Mouse (Mus musculus): ENCODE measurements at regions not wholly inside any gene's neighbourhood (a gene's known extent, or its start where the extent isn't known, plus 50 kb on each side); places are given as distances from the start of the nearest gene placed in this dataset.

DNA sequence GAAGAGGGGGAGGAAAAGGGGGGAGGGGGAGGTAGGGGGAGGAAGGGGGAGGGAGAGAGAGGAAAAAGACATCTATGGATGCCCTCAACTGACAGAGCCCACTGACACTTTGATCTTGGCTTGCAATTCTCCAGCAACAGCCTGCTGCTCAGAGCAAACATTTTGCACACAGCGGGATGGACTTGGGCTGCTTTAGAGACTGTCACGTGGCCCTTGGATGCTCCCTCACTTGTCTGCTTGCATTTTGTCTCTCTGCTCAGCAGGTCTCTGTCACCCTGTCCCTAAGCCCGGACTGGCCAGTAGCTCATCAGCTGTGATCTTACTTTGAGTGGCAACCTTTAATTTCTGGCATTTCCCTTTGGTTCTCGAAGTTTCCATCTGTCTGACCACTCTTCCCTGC, 421.4 kb upstream of the Fam19a5 start:
- Histone ChIP-seq H3K27ac (ENCODE audit: low read length) (no peak overlapping the region), H3K36me3 (ENCODE audit: control insufficient read depth, insufficient read depth) (no peaks in the 10 kb centered on the region), H3K9me3 (ENCODE audit: control insufficient read depth, low read length) (no peaks in the 10 kb centered on the region), H3K4me3 (replicated peaks; ENCODE audit: low read length) (no peak overlapping the region), H3K9ac (replicated peaks; ENCODE audit: low read depth, low read length) (no peak overlapping the region), H3K4me1 (replicated peaks; ENCODE audit: control insufficient read depth, insufficient read depth, low read length) (no peaks in the 10 kb centered on the region), H3K27me3 (replicated peaks; ENCODE audit: control insufficient read depth, insufficient read depth, low read length) (no peaks in the 10 kb centered on the region), H3K4me2 (ENCODE audit: low read length) (no peak overlapping the region)
- WGBS, result 38% methylated on average over 4 of the region's 4 CpGs
- ATAC-seq, result no peak

GRCm38 (mm10) chr15:87125427-87126148, 418.5 kb upstream of the Fam19a5 start:
- no peaks in the 10 kb centered on the region for H3K9me3 ChIP-seq (ENCODE audit: control insufficient read depth, low read length)
- no peaks in the 10 kb centered on the region for H3K36me3 ChIP-seq (ENCODE audit: control insufficient read depth, insufficient read depth)
- H3K9ac ChIP-seq (replicated peaks; ENCODE audit: low read depth, low read length), result no peak overlapping the region
- no peak for ATAC-seq
- H3K27me3 ChIP-seq (replicated peaks; ENCODE audit: control insufficient read depth, insufficient read depth, low read length), result no peaks in the 10 kb centered on the region
- H3K27ac ChIP-seq (ENCODE audit: low read length), result no peak overlapping the region
- H3K4me3 ChIP-seq (replicated peaks; ENCODE audit: low read length), result no peak overlapping the region
- H3K4me1 ChIP-seq (replicated peaks; ENCODE audit: control insufficient read depth, insufficient read depth, low read length), result no peaks in the 10 kb centered on the region
- WGBS, result 51% methylated on average over 6 of the region's 6 CpGs
- H3K4me2 ChIP-seq (ENCODE audit: low read length), result no peak overlapping the region

DNA sequence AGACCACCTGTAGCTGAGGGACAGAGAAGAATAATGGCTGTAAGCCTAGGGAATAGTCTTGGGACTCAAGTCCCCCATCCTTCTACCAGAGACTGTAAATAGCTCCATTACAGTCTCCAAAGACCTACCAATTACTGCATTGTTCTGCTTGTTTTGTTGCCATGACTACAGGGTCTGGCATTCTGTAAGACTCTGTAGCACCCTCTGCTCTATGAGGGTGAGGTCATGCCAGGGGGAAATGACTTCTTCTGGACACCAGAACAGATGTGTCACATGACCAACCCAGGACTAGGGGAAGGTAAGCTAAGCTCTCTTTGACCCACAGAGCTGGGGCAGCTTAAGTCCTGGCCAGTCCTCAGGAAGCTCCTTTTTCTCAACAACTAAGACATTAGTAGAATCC, 405.2 kb upstream of the Fam19a5 start:
- no peaks in the 10 kb centered on the region for H3K27me3 ChIP-seq (replicated peaks; ENCODE audit: control insufficient read depth, insufficient read depth, low read length)
- H3K4me2 ChIP-seq (ENCODE audit: low read length), result no peak overlapping the region
- H3K4me1 ChIP-seq (replicated peaks; ENCODE audit: control insufficient read depth, insufficient read depth, low read length), result no peaks in the 10 kb centered on the region
- no peak overlapping the region for H3K9ac ChIP-seq (replicated peaks; ENCODE audit: low read depth, low read length)
- no peak for ATAC-seq
- H3K9me3 ChIP-seq (ENCODE audit: control insufficient read depth, low read length), result no peaks in the 10 kb centered on the region
- H3K27ac ChIP-seq (ENCODE audit: low read length), result no peak overlapping the region
- no peaks in the 10 kb centered on the region for H3K36me3 ChIP-seq (ENCODE audit: control insufficient read depth, insufficient read depth)
- no peak overlapping the region for H3K4me3 ChIP-seq (replicated peaks; ENCODE audit: low read length)

DNA sequence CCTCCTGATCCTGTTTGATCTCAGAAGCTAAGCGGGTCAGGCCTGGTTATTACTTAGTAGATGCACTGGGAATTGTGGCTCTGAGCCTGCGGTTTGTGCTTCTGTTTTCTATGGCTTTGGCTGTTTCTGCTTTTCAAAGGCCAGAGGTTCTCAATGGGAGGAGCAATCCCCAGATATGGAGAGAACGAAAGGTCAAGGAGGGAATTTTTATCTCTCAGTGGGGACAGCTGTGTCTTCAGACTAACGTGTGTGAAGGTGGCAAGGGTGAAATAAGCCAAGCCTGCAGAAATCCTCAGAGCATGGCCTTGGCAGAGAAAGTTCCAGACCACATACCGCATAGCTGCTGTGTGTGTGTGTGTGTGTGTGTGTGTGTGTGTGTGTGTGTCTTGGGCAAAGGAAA, 375.0 kb upstream of the Fam19a5 start:
- H3K9ac ChIP-seq (replicated peaks; ENCODE audit: low read depth, low read length), result no peak overlapping the region
- WGBS, result 85% methylated on average over 5 of the region's 5 CpGs
- H3K27me3 ChIP-seq (replicated peaks; ENCODE audit: control insufficient read depth, insufficient read depth, low read length), result no peaks in the 10 kb centered on the region
- ATAC-seq, result no peak
- H3K36me3 ChIP-seq (ENCODE audit: control insufficient read depth, insufficient read depth), result no peaks in the 10 kb centered on the region
- no peak overlapping the region for H3K4me3 ChIP-seq (replicated peaks; ENCODE audit: low read length)
- H3K4me2 ChIP-seq (ENCODE audit: low read length), result no peak overlapping the region
- H3K9me3 ChIP-seq (ENCODE audit: control insufficient read depth, low read length), result no peaks in the 10 kb centered on the region
- H3K27ac ChIP-seq (ENCODE audit: low read length), result no peak overlapping the region
- no peaks in the 10 kb centered on the region for H3K4me1 ChIP-seq (replicated peaks; ENCODE audit: control insufficient read depth, insufficient read depth, low read length)

DNA sequence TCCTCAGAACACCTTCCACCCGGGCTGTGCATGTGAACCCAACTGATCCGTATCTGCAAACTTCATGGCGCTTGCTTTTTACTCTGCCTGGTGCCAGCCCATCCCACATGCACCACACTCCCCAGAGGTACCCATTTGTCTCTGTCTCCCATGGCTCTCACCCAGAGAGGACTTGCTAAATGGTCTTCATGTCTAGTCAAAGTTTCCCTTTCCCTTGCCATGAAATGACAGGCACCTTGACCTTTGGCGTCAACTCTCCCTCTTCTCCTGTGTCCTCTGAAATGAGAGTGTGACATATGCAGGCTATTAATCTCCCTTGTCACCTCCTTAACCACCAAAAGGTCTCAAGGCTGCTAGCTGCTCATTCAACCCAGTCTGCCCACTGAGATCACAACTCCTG, 373.2 kb upstream of the Fam19a5 start:
- Histone ChIP-seq H3K4me2 (ENCODE audit: low read length) (no peak overlapping the region), H3K27ac (ENCODE audit: low read length) (no peak overlapping the region), H3K27me3 (replicated peaks; ENCODE audit: control insufficient read depth, insufficient read depth, low read length) (no peaks in the 10 kb centered on the region), H3K4me1 (replicated peaks; ENCODE audit: control insufficient read depth, insufficient read depth, low read length) (no peaks in the 10 kb centered on the region), H3K36me3 (ENCODE audit: control insufficient read depth, insufficient read depth) (no peaks in the 10 kb centered on the region), H3K9ac (replicated peaks; ENCODE audit: low read depth, low read length) (no peak overlapping the region), H3K4me3 (replicated peaks; ENCODE audit: low read length) (no peak overlapping the region), H3K9me3 (ENCODE audit: control insufficient read depth, low read length) (no peaks in the 10 kb centered on the region)
- WGBS, result 90% methylated on average over 4 of the region's 4 CpGs
- no peak for ATAC-seq

GRCm38 (mm10) chr15:87173096-87173495, 371.0 kb upstream of the Fam19a5 start:
- H3K9me3 ChIP-seq (ENCODE audit: control insufficient read depth, low read length), result no peaks in the 10 kb centered on the region

DNA sequence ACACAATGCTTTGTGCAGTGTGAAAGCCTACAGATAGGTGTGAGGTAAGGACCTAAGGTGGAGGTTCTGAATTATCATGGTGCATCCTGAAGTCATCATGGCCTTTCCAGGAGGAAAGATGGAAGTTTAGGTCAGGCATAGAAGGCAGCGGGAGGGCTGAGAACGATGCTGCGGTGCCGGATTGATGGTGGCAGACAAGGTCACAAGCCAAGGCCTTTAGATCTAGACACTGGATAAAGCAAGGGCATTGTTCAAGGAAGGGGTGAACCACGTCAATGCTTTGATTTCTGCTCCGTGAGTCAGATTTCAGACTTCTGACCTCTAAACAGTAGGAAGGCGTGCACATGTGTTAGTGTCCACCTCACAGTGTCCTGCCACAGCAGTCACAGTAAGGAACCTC, 365.5 kb upstream of the Fam19a5 start:
- Histone ChIP-seq H3K4me2 (ENCODE audit: low read length) (no peak overlapping the region), H3K9me3 (ENCODE audit: control insufficient read depth, low read length) (no peaks in the 10 kb centered on the region), H3K27ac (ENCODE audit: low read length) (no peak overlapping the region), H3K36me3 (ENCODE audit: control insufficient read depth, insufficient read depth) (no peaks in the 10 kb centered on the region), H3K9ac (replicated peaks; ENCODE audit: low read depth, low read length) (no peak overlapping the region), H3K4me1 (replicated peaks; ENCODE audit: control insufficient read depth, insufficient read depth, low read length) (no peaks in the 10 kb centered on the region), H3K27me3 (replicated peaks; ENCODE audit: control insufficient read depth, insufficient read depth, low read length) (no peaks in the 10 kb centered on the region), H3K4me3 (replicated peaks; ENCODE audit: low read length) (no peak overlapping the region)
- ATAC-seq, result no peak
- WGBS, result 93% methylated on average over 7 of the region's 7 CpGs

More at GRCm38 (mm10) chr15:87173096-87173495, 371.0 kb upstream of the Fam19a5 start:
- H3K27ac ChIP-seq (ENCODE audit: low read length), result no peak overlapping the region
- no peaks in the 10 kb centered on the region for H3K27me3 ChIP-seq (replicated peaks; ENCODE audit: control insufficient read depth, insufficient read depth, low read length)
- ATAC-seq, result no peak
- no peaks in the 10 kb centered on the region for H3K4me1 ChIP-seq (replicated peaks; ENCODE audit: control insufficient read depth, insufficient read depth, low read length)
- H3K9ac ChIP-seq (replicated peaks; ENCODE audit: low read depth, low read length), result no peak overlapping the region
- no peaks in the 10 kb centered on the region for H3K36me3 ChIP-seq (ENCODE audit: control insufficient read depth, insufficient read depth)
- no peak overlapping the region for H3K4me3 ChIP-seq (replicated peaks; ENCODE audit: low read length)
- 93% methylated on average over 2 of the region's 2 CpGs for WGBS
- no peak overlapping the region for H3K4me2 ChIP-seq (ENCODE audit: low read length)

GRCm38 (mm10) chr15:87180836-87181235, 363.3 kb upstream of the Fam19a5 start:
- Histone ChIP-seq H3K4me2 (ENCODE audit: low read length) (no peak overlapping the region), H3K4me3 (replicated peaks; ENCODE audit: low read length) (no peak overlapping the region), H3K4me1 (replicated peaks; ENCODE audit: control insufficient read depth, insufficient read depth, low read length) (no peaks in the 10 kb centered on the region), H3K9me3 (ENCODE audit: control insufficient read depth, low read length) (no peaks in the 10 kb centered on the region), H3K9ac (replicated peaks; ENCODE audit: low read depth, low read length) (no peak overlapping the region), H3K27ac (ENCODE audit: low read length) (no peak overlapping the region), H3K27me3 (replicated peaks; ENCODE audit: control insufficient read depth, insufficient read depth, low read length) (no peaks in the 10 kb centered on the region), H3K36me3 (ENCODE audit: control insufficient read depth, insufficient read depth) (no peaks in the 10 kb centered on the region)
- 48% methylated on average over 1 of the region's 1 CpGs for WGBS
- ATAC-seq, result no peak

GRCm38 (mm10) chr15:87184248-87184647, 359.9 kb upstream of the Fam19a5 start:
- no peak overlapping the region for H3K4me2 ChIP-seq (ENCODE audit: low read length)
- H3K9ac ChIP-seq (replicated peaks; ENCODE audit: low read depth, low read length), result no peak overlapping the region
- H3K4me3 ChIP-seq (replicated peaks; ENCODE audit: low read length), result no peak overlapping the region
- no peaks in the 10 kb centered on the region for H3K27me3 ChIP-seq (replicated peaks; ENCODE audit: control insufficient read depth, insufficient read depth, low read length)
- no peaks in the 10 kb centered on the region for H3K36me3 ChIP-seq (ENCODE audit: control insufficient read depth, insufficient read depth)
- no peak for ATAC-seq
- no peaks in the 10 kb centered on the region for H3K4me1 ChIP-seq (replicated peaks; ENCODE audit: control insufficient read depth, insufficient read depth, low read length)
- 67% methylated on average over 7 of the region's 7 CpGs for WGBS
- H3K27ac ChIP-seq (ENCODE audit: low read length), result no peak overlapping the region
- H3K9me3 ChIP-seq (ENCODE audit: control insufficient read depth, low read length), result no peaks in the 10 kb centered on the region

Measured in forebrain, embryonic 16.5 days (tissue).